Comparison of ENCODE assay signal across 8 mouse cellular contexts in genomic region chr5:148551764-148552136, GRCm38 (mm10). TPM values are rescaled to one million over a fixed set of nuclear protein-coding genes. Genes with fewer than 3 reads are reported as not detected.
DNase-seq lines count a peak whose midpoint lies in the region; ATAC-seq lines count a peak whose summit lies in the region.

No protein-coding gene starts in this region.

- peak overlapping the region; percentile 95 for H3K27ac ChIP-seq in limb, embryonic 15.5 days

- peak; percentile 48 to 83 for DNase-seq in adrenal gland, adult (ENCODE audit: inconsistent age in 2 of 2, low spot score in 1 of 2)
- DNase-seq in adrenal gland, postnatal 25 days = no peak
- DNase-seq in 416B (ENCODE audit: low read depth) = peak; percentile 83
- peak; percentile 36 for DNase-seq in heart, postnatal 4 days
- DNase-seq in natural killer cell, adult 2 months (ENCODE audit: low spot score in 2 of 2) = peak; percentile 27
- DNase-seq in gastrocnemius, adult 8-10 months (ENCODE audit: low spot score in 2 of 2) = no peak

- H3K9ac ChIP-seq in limb, embryonic 15.5 days = peak overlapping the region; percentile 77

- H3K27me3 ChIP-seq in limb, embryonic 15.5 days = peaks cover 8% of the 10 kb centered on the region; the same call in 1 of the 2 replicates

- peak; percentile 33 for ATAC-seq in common myeloid progenitor, adult 5-6 weeks (replicated peaks; ENCODE audit: low read depth, poor library complexity, severe bottlenecking)
- ATAC-seq in limb, embryonic 15.5 days (ENCODE audit: insufficient number of reproducible peaks, low FRiP score, low TSS enrichment, low read depth) = no peak

- peak overlapping the region; percentile 67 for H3K4me3 ChIP-seq in limb, embryonic 15.5 days

- peak overlapping the region; percentile 65 for H3K4me2 ChIP-seq in limb, embryonic 15.5 days

- 0% methylated on average over 17 of the region's 17 CpGs for WGBS in limb, embryonic 15.5 days

- H3K36me3 ChIP-seq in limb, embryonic 15.5 days = no peaks in the 10 kb centered on the region

- H3K4me1 ChIP-seq in limb, embryonic 15.5 days = peaks cover 42% of the 10 kb centered on the region

- H3K9me3 ChIP-seq in limb, embryonic 15.5 days = no peaks in the 10 kb centered on the region

RNA-seq across cellular contexts. Expression of gene Ubl3, which starts 0.8 kb away (rescaled TPM):
- total RNA-seq in adrenal gland, postnatal 25 days (2021) = 164 and 181 TPM in 2 replicates
- 23.9 and 25.3 TPM in 2 replicates for total RNA-seq in common myeloid progenitor, adult 5-6 weeks (2017)
- total RNA-seq in heart, postnatal 4 days (2021) = 10 to 100 TPM; 71.4 to 82.6 TPM
- 73.1 and 73.6 TPM in 2 replicates for polyA plus RNA-seq in limb, embryonic 15.5 days (2015; fragmentation: Nextera tagmentation; extraction: Ambion mirVana)
- 100 to 1,000 TPM; 142 to 218 (median 178) TPM for total RNA-seq in gastrocnemius, adult 8-10 months (2022)

Comparison
In these comparisons a context has a peak if more than half of its experiments do, and no peak if none do; other contexts are left out.
1. DNase-seq: peak in adrenal gland, adult (2 of 2), 416B (single experiment), heart, postnatal 4 days (single experiment) and natural killer cell, adult 2 months (2 of 2); none in adrenal gland, postnatal 25 days (single experiment) and gastrocnemius, adult 8-10 months (0 of 2).